In the genomic region with DNA sequence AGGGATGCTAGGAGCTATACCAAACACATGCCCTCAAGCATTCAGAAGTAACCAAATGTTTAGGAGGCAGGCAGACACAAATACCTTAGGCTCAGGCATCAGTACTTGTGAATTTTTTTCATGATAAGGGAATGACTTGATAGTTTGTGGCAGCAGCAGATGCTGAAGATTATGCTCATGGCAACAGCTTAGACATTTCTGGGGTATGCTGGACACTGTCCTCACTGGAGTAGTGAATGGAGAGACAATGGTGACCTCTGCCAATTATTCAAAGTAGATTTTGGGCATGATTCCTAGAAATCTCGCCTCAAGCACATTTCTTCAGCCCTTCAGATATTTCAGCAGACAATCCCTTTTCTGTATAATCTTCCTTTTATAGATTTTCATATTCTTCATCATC, we compare ENCODE assay signal across 15 mouse cellular contexts.
DNase-seq lines count a peak whose midpoint lies in the region.
"Had no signal": no experiment of that assay in that cellular context is flagged by ENCODE, and none has a peak within 500 bp of the region (broad histone marks: within the 10 kb centered on the region; RNA-seq: fewer than 3 reads in every experiment).

No protein-coding gene starts in this region.

- intact Hi-C loops in left cerebral cortex, postnatal 4 days (cut with DNase I) = no loop called here
- intact Hi-C loops in left cerebral cortex, postnatal 14 days (cut with DNase I) = no loop called here

- DNase-seq in cerebellum, postnatal 14 days = peak; percentile 7 to 47
- no peak for DNase-seq in cerebellum, postnatal 4 days (ENCODE audit: low spot score in 2 of 2)
- DNase-seq in left cerebral cortex, postnatal 4 days = peak; percentile 5
- DNase-seq in left cerebral cortex, postnatal 14 days (ENCODE audit: low spot score in 2 of 2) = no peak
- peak; percentile 1 for DNase-seq in retina, postnatal 1 day
- no peak for DNase-seq in retina, embryonic 14.5 days (ENCODE audit: low spot score)
- no peak for DNase-seq in ovary, adult 18-20 months (ENCODE audit: low spot score)
- DNase-seq: adrenal gland, adult 8-10 months; adrenal gland, postnatal 14 days; adrenal gland, postnatal 36 days; cerebellum, adult 11-12 months; cerebellum, adult 8-10 months; cerebellum, adult 9-11 months; cerebellum, postnatal 36 days; forebrain, postnatal 0 days had no signal

Comparison
In these comparisons a context has a peak if more than half of its experiments do, and no peak if none do; other contexts are left out.
1. DNase-seq: peak in cerebellum, postnatal 14 days (2 of 2), left cerebral cortex, postnatal 4 days (single experiment) and retina, postnatal 1 day (single experiment); none in cerebellum, postnatal 4 days (0 of 2), left cerebral cortex, postnatal 14 days (0 of 2), retina, embryonic 14.5 days (single experiment) and ovary, adult 18-20 months (single experiment).